Mouse (Mus musculus) adrenal gland, postnatal 14 days (tissue): ENCODE measurements around the gene Ptgr2. TPM values are rescaled to one million over a fixed set of nuclear protein-coding genes. Genes with fewer than 3 reads are reported as not detected.
A peak's percentile ranks its signal among the peaks of the same experiment; 100 is the strongest.
"Not testable (repeated sequence)": the region's sequence is repeated elsewhere in the genome, so short reads cannot be mapped to it uniquely, and the experiment has no call there.

Source experiments
- DNase-seq: peaks from one replicate; pipeline ENCODE4 v3.0.0; 2021; ENCODE audit warnings: mixed read lengths
- long read RNA-seq, 2 experiments: library from polyadenylated mRNA; stranded (forward); transcript quantifications; one replicate each; pipeline ENCODE4 v2.0.0; 2021
- total RNA-seq: library from RNA; stranded (reverse); gene quantifications from 2 replicates; pipeline ENCODE4 v1.2.3, GENCODE M21; 2021

The Ptgr2 gene
- 132 and 143 TPM in 2 replicates for total RNA-seq
- long read RNA-seq, experiment 1, transcript Ptgr2-201 (10 exons, 3,168 nt) = major isoform, 120 of 150 reads
- long read RNA-seq, experiment 1, partial matches to known transcripts = 14 of 150 reads
- long read RNA-seq, experiment 1, other reads (novel, unspliced or antisense) = 12 of 150 reads
- long read RNA-seq, experiment 2, transcript Ptgr2-207 (10 exons, 2,073 nt) = minor isoform, 9 of 134 reads
- long read RNA-seq, experiment 2, transcript Ptgr2-201 (10 exons, 3,168 nt) = major isoform, 87 of 134 reads
- long read RNA-seq, experiment 2, partial matches to known transcripts = 17 of 134 reads
- long read RNA-seq, experiment 2, other reads (novel, unspliced or antisense) = 20 of 134 reads

- peak; percentile 97 for DNase-seq
Observed at GRCm38 (mm10) chr12:84284885-84285592, at the start of gene Ptgr2. Gene Ptgr2, plus strand, starts transcription at chr12:84285232.

GRCm38 (mm10) chr12:84235577-84235976 lies 49.5 kb upstream of the Ptgr2 start:
- DNase-seq = no peak

- DNase-seq = no peak
Observed at GRCm38 (mm10) chr12:84235981-84236752, 48.9 kb upstream of the Ptgr2 start.

DNA sequence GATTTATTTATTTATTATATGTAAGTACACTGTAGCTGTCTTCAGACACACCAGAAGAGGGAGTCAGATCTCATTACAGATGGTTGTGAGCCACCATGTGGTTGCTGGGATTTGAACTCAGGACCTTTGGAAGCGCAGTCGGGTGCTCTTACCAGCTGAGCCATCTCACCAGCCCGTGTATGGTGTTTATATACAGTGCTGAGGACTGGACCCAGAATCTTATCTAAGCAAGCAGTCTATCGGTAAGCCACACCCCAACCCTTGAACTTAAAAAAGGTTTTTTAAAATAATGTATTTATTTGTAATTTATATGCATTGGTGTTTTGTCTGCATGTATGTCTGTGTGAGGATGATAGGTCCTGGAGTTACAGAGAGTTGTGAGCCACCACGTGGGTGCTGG lies 48.0 kb upstream of the Ptgr2 start:
- DNase-seq = not testable (repeated sequence)

DNA sequence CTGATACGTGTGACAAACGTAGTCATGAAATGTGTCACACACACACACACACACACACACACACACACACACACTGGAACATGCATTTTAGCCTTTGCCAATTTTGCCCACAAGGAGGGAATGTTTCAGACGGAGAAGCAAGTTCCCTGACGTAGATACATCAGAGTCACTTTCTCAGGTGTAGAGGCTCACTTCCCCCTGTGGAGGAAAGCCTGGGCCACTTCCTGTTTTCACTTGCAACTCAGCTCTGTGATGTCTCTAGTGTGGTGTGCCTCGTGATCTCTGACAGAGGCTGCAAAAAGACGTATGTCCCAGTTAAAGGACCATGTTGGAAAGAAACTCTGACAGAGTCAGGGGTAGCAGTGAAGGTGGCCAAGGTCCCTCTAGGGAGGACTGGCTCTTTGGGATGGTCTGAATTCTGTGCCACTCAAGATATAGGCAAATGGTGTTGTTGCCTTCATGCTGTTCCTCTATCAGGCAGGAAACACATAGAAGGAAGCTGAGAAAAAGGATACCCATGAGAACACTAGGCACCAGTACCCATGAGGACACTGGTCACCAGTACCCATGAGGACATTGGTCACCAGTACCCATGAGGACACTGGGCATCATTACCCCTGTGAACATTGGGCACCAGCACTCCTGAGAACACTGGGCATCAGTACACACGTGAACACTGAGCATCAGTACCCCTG lies 41.8 kb upstream of the Ptgr2 start:
- DNase-seq = no peak

- DNase-seq = no peak
Observed at GRCm38 (mm10) chr12:84245683-84246082, 39.3 kb upstream of the Ptgr2 start.

DNA sequence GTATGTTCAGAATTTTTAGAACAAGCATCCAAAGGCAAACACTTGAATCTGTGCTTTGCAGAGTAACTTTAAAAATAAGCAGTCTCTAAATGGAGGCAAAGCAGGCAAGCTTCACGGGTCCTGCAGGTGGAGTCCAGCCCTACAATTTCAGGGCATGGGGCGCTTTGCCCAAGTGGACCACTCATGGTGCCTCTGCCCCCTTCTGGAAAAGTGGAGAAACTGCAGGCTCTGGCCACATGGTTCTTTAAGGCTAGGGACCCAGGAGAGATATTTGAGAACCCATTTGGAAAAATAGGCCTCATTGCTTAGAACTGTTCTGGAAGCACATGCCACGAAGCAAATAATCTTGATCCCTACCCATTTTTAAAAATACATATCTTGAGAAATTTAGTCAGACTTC lies 35.8 kb upstream of the Ptgr2 start:
- peak; percentile 87 for DNase-seq

DNA sequence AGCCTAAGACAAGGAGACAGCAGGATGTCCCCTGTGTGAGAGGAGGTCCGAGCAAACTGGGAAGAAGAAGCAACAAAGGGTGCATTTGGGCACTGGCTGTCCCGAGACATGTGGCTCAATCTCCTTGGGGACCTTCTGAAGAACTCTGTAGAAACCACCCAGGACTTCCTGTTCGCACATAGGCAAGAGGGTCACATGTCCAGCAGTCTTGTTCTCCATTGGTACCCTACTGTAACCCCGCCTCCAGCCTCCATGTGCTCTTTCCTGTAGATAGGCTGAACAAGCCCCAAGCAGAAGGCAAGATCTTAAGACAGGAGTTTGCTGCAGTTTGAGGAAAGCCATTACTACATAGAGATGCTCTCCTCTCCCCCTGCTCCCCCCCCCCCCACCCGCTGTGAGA lies 32.2 kb upstream of the Ptgr2 start:
- no peak for DNase-seq

DNA sequence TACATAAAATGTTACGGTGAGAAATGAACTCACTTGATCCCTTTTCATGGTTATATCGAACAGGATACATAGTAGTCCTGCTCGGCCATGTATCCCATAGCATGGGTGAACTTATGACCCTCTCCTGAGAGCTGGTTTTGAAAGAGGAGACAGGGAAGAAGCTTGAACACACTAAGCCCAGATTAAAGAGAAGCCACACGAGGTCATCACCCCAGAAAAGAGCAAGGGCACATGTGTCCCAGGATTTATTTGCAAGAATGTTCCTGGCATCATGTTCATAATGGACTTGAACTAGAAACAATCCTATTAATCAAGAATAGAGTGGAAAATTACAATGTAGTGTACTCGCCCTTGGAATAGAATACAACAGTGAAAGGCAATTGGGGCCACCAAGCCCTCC lies 30.1 kb upstream of the Ptgr2 start:
- DNase-seq = no peak

- DNase-seq = no peak
Observed at GRCm38 (mm10) chr12:84260363-84260762, 24.7 kb upstream of the Ptgr2 start.

DNA sequence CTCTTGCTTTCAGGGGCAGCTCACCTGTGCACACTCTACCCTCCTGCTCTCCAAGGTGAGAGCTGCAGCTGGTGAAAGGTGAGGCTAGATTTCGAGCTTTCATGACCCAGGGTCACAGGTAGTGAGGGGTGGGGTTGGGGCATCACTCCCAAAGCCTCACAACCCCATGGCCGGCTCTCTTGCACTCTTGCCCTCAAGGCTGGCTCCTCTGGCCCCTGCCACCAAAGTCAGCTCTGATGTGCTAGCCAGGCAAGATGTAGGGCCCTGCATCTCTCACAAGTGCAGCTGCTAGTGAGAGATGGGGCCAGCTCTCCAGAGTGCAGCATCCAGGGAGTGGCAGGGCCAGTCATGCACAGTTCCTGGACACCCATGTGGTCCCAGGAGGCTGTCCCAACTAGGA lies 17.8 kb upstream of the Ptgr2 start:
- no peak for DNase-seq

- no peak for DNase-seq
Observed at GRCm38 (mm10) chr12:84273366-84273765, 11.7 kb upstream of the Ptgr2 start.

GRCm38 (mm10) chr12:84275288-84275687 lies 9.7 kb upstream of the Ptgr2 start:
- DNase-seq = no peak

GRCm38 (mm10) chr12:84276288-84276687 lies 8.7 kb upstream of the Ptgr2 start:
- no peak for DNase-seq

- no peak for DNase-seq
Observed at GRCm38 (mm10) chr12:84276799-84277198, 8.2 kb upstream of the Ptgr2 start.

DNA sequence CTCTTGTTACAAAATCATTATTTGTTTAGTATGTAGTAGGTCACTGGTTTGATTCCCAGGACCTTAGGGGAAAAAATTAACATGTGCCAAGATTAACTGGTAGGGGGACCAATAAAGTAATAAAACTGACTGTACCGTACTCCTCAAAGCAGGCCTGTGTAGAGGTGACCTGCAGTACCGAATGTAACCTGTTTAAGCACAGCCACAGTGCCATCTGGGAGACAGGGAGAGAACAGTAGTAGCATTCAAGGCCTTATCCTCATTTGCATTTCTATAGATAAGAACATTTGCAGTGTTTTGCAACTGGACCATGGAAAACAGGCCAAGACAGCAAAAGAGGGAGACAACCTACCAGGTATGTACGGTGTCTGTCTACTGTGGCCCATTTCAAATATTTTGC lies 7.2 kb upstream of the Ptgr2 start:
- DNase-seq = no peak

DNA sequence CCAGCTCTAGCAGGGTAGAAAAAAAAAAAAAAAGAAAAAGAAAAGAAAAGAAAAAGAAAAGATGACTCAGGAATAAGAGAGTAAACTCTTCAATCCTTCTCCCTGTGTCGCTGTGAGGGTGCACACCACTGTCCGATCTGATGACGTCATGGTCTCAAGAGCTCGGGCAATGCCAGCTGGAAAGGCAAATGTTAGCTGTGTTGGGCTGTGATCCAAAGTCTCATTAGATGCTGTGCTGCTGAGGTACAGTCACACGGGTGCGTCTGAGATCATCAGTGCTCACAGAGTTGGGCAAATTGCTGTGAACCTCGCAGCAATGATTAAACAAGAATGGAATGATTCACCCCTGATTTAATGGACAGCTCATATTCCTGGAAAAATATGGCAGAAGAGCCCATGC lies 6.1 kb upstream of the Ptgr2 start:
- peak; percentile 52 for DNase-seq

DNA sequence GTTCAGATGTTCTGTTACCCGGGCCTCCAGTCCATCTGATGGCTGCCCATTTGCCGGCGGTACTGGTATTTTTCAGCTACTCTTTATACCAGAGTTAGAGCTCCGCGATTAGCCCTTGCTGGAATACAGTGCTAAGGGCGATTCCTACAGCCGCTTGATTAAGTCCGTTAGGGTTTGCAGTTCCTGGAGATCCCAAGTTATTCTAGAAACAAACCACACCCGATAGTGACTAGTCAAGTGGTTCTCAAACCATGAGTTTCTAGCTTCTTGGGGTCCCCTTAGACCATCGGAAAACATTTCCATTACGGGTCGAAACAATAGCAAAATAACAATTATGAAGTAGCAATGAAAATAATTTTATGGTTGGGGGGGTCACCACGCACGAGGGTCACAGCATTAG lies 641 bp upstream of the Ptgr2 start:
- DNase-seq = no peak

DNA sequence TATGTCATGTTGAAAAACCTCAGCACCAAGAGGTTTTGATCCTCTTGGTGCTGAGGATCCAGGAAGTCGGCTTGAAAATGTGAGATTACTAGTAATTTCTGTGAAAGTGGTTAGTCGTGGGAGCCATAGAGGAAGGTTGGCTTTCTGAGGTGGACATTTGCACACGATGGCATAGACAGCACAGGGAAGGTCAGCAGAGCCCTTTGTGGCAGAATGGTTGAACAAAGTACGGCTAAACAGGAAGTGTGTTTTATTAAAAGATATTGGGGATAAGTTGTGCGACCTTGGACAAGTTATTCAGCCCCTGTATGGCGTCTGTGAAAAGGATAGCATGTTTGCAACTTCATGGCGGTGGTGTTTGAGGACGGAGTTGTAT lies 549 bp downstream of the Ptgr2 start:
- DNase-seq = no peak

GRCm38 (mm10) chr12:84288461-84288860 lies 3.4 kb downstream of the Ptgr2 start:
- peak; percentile 80 for DNase-seq

DNA sequence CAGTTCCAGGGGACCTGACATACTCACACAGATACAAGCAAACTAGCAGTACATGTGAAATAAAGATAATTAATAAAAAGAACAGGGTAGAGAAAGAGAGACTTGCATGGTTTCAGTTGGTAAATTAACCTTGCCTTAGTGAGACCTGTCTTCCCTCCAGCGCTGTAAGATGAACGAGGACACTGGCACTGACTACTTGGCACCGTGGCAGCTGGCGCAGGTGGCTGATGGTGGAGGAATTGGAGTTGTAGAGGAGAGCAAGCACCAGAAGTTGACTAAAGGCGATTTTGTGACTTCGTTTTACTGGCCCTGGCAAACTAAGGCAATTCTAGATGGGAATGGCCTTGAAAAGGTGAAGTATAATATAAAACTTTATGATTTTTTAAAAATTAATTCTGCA lies 12.8 kb downstream of the Ptgr2 start:
- no peak for DNase-seq

GRCm38 (mm10) chr12:84299265-84299664 lies 14.2 kb downstream of the Ptgr2 start:
- DNase-seq = no peak

- DNase-seq = no peak
Observed at GRCm38 (mm10) chr12:84304101-84304500, 19.1 kb downstream of the Ptgr2 start.
